Mouse (Mus musculus) left cerebral cortex, postnatal 25 days (tissue): ENCODE measurements at regions not wholly inside any gene's neighbourhood (a gene's known extent, or its start where the extent isn't known, plus 50 kb on each side); places are given as distances from the start of the nearest gene placed in this dataset.
"Not testable (repeated sequence)": the region's sequence is repeated elsewhere in the genome, so short reads cannot be mapped to it uniquely, and the experiment has no call there.

Experiments
- DNase-seq, 2 experiments: peaks; one replicate each; pipeline ENCODE4 v3.0.0; 2022; ENCODE audit warnings: low spot score in 2 of 2, mixed read lengths in 1 of 2
- intact Hi-C: fragments of 180-260 bp; cut with DNase I; formaldehyde crosslinking; loops from one replicate; pipeline ENCODE4 v1.15.1; 2025

GRCm38 (mm10) chr13:58663316-58663715, 52.6 kb upstream of the Slc28a3 start:
- DNase-seq: no peak
- intact Hi-C loops: loop anchor here (5.0 kb wide), 1 partner anchor 74 kb away; no protein-coding TSS in a partner anchor

- intact Hi-C loops: no loop called here
- no peak for DNase-seq
Observed at GRCm38 (mm10) chr13:58668664-58669063, 58.0 kb upstream of the Slc28a3 start.

DNA sequence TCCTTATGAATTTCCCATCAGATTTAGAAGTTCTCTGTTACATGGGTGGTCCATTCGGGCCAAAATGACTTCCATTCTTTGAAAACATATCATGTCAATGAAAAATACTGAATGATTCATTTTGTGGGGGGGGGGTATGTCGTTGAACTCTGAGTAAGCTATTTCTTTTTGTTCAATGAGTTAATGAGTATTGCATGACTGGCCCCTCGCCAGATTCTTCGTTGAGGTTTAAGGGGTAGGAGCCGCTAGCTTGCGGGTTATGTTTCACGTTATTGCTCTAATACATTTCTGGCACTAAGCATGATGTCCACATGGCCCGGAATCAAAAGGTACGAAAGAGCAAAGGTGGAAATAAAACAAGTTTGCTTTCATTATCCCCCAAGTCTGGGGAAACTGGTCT, 59.5 kb upstream of the Slc28a3 start:
- intact Hi-C loops: no loop called here

DNA sequence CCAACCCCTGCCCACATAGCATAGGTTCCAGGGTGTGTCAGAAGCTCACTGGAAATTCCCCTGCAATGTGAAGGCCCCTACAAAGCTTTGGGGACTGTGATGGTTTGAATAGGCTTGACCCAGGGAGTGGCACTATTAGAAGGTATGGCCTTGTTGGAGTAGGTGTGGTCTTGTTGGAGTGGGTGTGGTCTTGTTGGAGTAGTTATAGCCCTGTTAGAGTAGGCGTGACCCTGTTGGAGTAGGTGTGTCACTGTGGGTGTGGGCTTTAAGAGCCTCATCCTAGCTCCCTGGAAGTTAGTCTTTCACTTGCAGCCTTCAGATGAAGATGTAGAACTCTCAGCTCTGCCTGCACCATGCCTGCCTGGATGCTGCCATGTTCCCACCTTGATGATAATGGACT, 64.9 kb upstream of the Slc28a3 start:
- DNase-seq, intact Hi-C loops: not testable (repeated sequence)

More for the DNA sequence above, 59.5 kb upstream of the Slc28a3 start:
- no peak for DNase-seq

GRCm38 (mm10) chr13:58677521-58677920, 66.8 kb upstream of the Slc28a3 start:
- intact Hi-C loops: no loop called here

DNA sequence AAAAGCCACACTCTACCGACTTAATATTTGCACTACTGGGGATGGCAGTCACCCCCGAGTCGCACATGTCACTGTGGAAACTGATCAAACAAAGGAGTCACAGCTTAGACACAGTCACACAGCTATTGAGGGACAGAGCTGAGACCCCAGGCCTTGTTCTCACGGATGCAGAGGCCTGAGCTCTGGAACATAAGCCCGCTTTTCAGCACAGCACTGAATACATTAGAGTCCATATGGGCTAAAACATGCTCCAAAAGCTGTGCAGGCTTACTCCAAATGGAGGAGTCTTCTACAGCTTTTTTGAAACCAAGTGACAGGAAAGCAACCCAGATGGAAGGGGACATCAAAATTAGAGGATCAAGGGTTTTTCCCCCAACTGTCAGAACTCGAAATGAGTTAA, 69.0 kb upstream of the Slc28a3 start:
- intact Hi-C loops: no loop called here
- no peak for DNase-seq

More at GRCm38 (mm10) chr13:58677521-58677920, 66.8 kb upstream of the Slc28a3 start:
- DNase-seq: no peak

DNA sequence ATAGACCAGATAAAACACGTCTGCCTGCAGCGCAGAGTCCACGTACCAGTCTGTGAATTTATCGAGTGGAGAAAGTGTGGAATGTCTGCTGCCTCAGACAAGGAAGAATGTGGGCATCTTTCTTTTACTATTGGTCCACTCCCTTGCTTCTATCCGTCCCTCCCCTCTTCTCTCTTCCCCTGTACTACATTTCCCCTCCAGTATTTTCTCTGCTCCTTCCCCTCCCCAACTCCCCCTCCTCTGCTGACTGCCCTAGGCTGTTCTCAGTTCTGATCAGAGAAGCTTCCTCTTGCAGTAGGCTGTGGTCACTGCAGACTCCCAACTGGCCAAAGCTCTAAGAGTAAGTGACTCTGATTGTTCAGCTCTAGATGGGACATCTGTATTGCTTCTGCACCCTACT, 76.1 kb upstream of the Slc28a3 start:
- DNase-seq: no peak
- intact Hi-C loops: no loop called here

DNA sequence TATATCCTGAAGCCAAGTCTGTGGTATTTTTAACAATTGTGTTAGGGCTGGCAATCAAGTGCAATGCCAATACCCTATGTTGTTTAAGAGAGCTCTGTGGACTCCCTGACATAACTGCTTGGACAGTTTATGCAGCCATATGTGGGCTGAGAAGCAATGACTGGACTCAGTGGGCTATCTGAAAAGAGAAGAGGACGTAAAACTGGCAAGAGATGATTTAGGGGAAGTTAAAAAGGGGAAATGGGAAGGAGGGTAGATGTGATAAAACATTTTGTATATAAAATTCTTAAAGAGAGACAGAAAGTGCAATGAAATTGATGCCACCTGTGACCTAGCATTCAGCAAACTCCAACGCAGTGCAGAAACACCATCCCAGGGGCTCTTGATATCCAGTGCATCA, 76.9 kb upstream of the Slc28a3 start:
- DNase-seq: no peak
- intact Hi-C loops: no loop called here

DNA sequence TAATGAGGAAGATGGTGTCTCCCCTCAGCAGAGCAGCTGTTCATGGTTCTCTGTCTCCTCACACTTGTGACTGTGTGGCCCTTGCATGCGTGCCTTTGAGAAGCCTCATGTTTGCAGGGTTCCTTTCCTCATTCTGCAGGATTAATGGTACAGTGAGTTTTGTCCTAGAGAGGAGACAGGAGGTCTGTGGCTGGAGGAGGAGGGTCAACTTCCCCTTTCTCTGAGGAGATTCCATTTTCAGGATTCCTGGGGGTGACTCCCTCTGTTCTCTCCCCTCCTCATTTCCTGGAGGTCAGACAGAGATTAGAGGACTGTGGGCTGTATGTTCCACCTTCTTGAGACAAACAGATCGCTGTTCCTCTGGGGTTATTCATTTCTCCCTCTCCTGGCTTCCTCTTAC, 77.6 kb upstream of the Slc28a3 start:
- intact Hi-C loops: no loop called here
- no peak for DNase-seq

- peak; percentile 15 to 62 for DNase-seq
- intact Hi-C loops: no loop called here
Observed at GRCm38 (mm10) chr13:58694703-58695102, 84.0 kb upstream of the Slc28a3 start.

GRCm38 (mm10) chr13:58695964-58696363, 85.3 kb upstream of the Slc28a3 start:
- DNase-seq: no peak
- intact Hi-C loops: no loop called here

GRCm38 (mm10) chr13:58700021-58700420, 89.3 kb upstream of the Slc28a3 start:
- no peak for DNase-seq
- intact Hi-C loops: no loop called here

DNA sequence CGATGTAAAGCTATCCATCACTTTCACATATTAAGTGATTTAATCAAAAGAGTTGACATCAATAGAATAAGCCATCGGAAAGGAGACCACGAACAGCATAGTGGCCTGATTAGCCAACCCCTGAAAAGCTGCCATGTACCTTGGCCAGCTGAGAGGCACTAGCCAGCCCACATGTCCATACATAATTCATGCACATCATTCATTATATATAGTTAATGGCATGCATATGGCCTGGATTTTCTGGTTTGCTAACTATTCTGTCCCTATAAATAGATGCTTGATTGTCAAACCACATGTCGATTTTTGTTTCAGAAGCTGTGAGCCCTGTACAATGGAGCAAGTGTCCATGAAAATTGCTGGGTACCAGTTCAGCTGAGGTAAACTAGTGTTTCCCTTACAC, 93.5 kb upstream of the Slc28a3 start:
- peak in 1 of 2 experiments; percentile 13 for DNase-seq
- intact Hi-C loops: no loop called here

GRCm38 (mm10) chr13:58716584-58716983, 89.8 kb upstream of the Ntrk2 start:
- no peak for DNase-seq
- intact Hi-C loops: no loop called here

DNA sequence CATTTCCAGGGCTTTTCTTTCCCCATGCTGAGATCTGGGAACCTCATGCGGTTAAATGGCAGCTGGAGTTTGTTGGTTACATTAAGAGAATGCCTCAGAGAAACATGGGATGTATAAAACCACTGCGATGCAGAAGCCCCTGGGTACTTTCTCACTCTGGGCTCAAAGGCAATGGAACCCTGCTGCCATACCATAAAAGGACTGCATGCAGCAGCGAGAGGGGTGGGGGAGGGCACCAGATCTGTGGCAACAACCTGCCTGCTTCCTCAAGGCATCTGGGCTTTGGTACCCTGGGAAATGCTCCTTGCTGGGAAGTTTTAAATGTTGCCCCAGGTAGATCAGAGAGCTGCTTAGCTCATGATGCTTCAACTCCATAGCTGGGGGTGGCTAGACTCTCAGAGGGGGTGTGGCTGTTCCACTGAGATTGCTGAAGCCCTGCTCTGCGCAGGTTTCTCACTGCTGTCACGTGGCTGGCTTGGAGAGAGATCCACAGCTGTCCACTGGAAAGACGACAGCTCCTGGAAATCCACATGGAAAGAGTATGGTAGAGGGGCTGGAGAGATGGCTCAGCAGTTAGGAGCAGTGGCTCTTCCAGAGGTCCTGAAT, 75.8 kb upstream of the Ntrk2 start:
- DNase-seq: no peak
- intact Hi-C loops: no loop called here

DNA sequence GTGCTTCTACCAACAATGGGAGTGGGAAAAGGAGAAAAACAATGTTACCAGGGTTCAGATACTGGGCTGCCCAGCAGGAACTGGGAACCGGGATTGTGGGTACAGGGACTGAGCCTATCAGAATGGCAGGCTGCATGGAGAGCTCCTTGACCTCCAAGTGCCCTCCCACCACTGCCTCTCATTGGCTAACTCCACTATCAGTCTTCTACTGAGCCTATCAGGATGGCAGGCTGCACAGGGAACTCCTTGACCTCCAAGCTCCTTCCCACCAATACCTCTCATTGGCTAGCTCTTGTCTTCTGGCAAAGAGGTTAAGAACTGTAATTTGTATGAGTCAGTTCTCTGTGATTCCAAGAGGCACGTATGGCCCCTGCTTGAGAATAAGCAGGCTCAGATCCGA, 73.6 kb upstream of the Ntrk2 start:
- intact Hi-C loops: no loop called here
- DNase-seq: no peak

DNA sequence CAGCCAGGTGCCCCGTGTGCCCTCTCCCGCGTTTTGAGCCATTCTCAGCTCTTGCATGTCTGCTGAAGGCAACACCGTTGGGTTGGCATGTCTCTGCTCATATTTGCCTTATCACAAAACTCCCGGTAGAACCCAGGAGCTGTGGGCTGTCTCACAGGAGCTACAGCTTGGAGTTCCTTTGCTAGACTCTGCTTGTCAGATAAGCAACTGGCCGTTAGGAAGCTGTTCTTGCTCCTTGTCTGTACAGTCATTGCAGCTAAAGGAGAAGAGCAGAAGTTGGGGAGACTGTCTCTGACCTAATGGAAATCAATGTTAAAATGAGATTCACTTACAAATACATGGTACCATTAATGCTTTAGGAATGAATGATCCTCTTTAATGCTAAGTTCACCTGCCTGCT, 72.8 kb upstream of the Ntrk2 start:
- intact Hi-C loops: no loop called here
- DNase-seq: no peak

- intact Hi-C loops: loop anchor here (5.0 kb wide), 1 partner anchor 73 kb away; no protein-coding TSS in a partner anchor
- DNase-seq: no peak
Observed at GRCm38 (mm10) chr13:58735577-58735976, 70.8 kb upstream of the Ntrk2 start.

DNA sequence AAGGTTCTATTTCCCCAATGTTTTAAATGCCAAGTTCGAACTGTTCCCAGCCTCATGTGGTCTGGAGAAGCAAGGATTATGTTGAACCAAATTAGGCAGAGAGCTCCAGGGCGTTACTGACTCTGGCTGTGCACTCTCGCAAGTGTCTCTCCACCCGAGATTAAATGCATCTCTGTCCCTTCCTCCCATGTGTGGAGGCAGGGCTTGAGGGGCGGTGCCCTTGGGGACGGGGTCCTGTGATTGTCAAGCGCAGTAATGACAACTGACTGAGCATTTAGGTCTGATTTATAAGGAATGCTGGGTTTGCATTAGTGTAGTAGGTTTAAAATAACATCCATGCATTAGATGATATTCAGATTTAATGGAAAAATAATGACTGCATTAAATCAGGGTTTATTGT, 65.6 kb upstream of the Ntrk2 start:
- intact Hi-C loops: no loop called here
- no peak for DNase-seq

DNA sequence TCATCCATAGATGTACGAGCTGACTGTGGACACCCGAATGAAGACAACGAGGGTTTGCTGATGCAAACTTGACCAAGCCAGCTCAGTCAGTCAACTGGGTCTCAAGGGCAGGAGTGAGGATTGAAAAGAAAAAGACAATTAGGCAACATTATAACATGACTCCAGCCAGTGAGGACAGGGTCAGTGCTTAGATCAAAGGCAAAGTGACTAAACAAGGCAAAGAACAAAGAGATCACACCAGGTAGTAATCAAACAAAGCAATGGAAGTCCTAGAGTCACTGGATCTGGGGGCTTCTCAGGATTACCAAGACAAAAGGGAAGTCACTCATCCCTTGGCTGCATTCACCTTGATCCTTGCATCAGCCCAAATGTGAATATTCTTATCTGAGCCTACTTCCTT, 60.3 kb upstream of the Ntrk2 start:
- intact Hi-C loops: no loop called here
- no peak for DNase-seq

- peak; percentile 9 to 60 for DNase-seq
- intact Hi-C loops: no loop called here
Observed at GRCm38 (mm10) chr13:58747685-58748084, 58.7 kb upstream of the Ntrk2 start.

GRCm38 (mm10) chr13:58756125-58756524, 50.2 kb upstream of the Ntrk2 start:
- intact Hi-C loops: no loop called here
- no peak for DNase-seq
